Mouse (Mus musculus): ENCODE measurements around the gene Foxp1. TPM values are rescaled to one million over a fixed set of nuclear protein-coding genes. Genes with fewer than 3 reads are reported as not detected.

Gene Foxp1
- total RNA-seq, 2 experiments from 2014 or later: 142 TPM

DNA sequence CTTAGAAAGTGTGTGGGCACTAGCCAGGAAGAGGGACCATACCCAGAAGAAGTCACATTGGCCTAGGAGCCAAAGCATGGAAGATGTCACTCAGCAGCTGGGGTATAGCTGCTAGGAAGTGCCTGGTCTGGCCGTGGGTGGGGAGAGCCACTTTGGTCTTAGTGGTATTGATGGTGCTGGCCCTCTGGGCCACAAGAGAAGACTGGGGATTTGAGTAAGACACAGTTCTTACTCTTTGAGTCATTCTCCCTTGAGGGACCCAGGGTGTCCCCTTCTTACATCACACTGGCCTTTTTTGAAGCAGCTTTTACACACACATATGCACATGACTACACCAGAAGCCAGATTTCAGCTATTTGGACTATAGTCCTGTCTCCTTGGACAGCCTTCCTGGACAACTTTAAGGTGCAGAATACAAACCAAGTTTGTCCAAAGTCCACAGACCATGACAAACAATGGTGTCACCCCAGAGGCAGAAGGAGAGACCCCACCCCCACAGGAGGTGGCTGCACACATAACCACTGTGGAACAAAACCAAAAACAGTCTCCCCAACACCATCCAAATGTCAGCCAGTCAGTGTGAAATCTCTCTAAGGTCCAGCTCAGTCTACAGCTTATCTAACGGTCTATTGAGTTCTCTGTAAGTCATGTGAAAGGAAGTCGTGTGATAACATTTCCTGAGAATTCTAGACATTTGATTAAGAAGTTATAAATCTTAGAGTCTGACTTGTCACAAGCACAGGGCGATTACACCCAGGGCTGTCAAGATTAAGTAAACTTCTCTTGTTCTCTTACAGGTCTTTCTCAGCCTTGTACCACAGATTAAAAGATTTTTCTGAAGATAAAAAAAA, 333.9 kb downstream of the Foxp1 start:
- no peak for DNase-seq (ENCODE audit: low spot score in 2 of 2)
- intact Hi-C loops (cut with DNase I): no loop called here

DNA sequence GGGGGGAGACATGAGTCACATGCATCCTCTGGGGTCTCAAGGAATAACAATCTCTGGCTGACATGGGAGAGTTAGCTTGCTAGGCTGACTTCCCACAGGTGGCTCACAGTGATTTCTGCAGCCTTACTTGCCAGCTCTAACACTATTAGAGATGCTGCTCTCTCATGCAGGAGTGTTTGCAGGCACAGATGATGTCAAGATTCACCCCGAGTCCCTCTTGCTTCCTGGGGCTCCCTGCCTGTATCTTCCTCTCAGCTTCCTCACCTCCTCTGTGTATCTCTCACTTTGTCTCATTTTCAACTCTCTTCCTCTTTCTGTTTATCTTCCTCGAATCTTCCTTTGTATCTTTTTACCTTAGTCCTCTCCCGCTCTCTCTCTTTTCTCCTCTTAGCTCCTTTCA, 334.6 kb downstream of the Foxp1 start:
- intact Hi-C loops (cut with DNase I): no loop called here
- DNase-seq (ENCODE audit: low spot score in 2 of 2): no peak

DNA sequence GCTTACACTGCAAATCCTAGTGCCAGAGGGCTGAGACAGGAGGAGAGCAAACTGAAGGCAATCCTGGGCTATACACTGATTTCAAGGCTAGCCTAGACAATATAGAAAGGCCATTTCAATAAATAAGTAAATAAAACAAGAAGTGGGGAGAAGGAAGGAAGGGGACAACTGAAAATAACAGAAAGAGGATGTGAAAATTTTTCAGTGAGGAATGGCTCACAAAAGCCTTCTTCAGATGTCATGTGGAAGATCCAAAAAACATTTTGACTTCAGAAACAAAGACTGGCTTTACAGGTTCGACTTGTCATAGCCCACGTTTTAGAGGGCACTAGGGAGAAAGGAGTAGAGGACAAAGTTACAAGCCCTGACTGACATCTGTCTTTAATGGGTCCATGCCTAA, 335.1 kb downstream of the Foxp1 start:
- intact Hi-C loops (cut with DNase I): no loop called here
- no peak for DNase-seq (ENCODE audit: low spot score in 2 of 2)

DNA sequence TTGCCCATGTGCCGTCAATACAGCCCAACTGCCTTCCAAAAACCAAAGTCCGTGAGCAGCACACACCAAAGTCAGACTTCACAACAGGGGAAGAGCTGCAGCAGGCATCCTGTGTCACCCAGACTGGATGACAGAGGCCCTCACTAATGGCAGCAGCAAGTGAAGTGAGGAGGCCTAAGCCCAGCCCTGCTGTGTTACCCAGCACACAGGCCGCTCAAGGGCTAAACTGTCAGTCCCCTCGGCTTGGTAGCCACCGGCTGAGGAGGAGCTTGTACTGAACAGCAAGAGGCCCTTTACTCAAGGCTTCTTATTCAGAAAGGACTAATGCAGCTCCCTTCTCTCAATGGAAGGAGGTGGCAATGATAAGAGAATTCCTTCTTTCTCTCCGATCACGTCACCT, 336.0 kb downstream of the Foxp1 start:
- DNase-seq (ENCODE audit: low spot score in 2 of 2): no peak
- intact Hi-C loops (cut with DNase I): no loop called here

DNA sequence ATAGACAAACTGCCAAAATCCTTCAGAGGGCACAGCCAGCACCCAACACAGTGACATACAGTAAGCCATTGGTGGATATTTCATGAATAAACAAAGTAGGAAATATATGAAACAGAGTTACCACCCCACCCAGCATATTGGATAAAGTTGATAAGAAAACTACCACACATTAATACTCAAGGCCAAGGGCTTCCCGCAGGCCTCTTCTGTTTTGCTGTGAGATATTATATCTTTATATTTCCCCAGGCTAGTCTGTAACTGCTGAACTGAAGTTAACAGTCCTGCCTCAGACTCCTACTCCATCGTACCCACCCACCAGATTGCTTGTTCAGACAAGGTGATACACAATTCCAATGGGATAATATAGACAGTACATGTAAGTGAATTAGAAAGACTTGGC, 336.7 kb downstream of the Foxp1 start:
- no peak for DNase-seq (ENCODE audit: low spot score in 2 of 2)
- intact Hi-C loops (cut with DNase I): no loop called here

DNA sequence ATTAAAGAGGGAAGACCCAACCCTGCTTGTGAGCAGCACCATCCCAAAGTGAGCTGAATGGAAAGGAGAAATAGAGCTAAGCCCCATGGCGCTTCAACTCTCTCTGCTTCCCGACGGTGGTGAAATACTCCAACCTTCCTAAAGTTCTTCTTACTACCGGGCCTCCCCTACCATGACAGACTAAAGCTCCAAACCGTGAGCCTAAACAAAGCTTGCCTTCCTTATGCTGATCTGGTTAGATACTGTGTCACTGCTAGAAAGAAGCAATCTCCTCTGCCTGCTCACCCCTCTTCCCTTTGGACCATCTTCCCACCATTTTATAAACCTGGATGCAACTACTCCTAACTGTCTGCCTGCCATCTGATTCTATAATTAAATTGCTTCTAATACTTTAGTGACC, 338.5 kb downstream of the Foxp1 start:
- intact Hi-C loops (cut with DNase I): no loop called here
- DNase-seq (ENCODE audit: low spot score in 2 of 2): no peak

DNA sequence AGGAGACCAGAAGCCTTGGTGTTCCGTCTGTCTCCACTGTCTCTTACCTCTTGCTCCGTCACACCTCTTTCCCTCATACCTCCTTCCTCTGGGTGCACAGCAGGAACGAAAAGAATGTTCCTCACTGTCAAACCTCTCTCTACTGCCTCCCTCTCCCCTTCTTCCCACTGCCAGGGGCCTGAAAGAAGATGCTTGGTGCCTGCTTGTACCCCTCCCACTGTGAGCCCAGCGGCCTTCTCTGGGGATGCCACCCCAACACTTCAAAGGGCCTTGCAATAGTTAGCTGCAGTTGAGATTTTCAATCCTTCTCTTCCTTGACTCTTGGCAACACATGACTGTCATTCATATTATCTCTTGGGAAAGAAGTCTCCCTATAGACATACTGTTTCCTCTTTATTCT, 339.7 kb downstream of the Foxp1 start:
- no peak for DNase-seq (ENCODE audit: low spot score in 2 of 2)
- intact Hi-C loops (cut with DNase I): no loop called here

DNA sequence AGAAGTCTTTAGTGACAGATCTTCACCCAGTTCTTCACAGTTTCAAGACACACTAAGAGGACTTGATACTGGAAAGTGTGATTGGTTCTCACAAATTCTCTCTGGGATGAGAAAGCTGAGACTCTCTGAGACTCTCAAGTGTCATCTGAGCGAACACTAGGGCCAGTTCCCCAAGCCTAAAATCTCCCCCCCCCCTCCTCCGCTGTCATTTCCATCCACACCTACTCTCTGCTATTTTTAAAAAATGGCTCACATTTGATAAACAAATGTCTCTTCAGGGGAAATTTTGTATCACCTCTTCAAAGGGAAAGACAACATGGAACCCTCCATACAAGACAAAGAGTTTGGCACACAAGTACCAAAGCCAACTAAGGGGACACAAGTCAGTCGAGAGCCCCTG, 346.3 kb downstream of the Foxp1 start:
- no peak for DNase-seq (ENCODE audit: low spot score in 2 of 2)
- intact Hi-C loops (cut with DNase I): no loop called here

DNA sequence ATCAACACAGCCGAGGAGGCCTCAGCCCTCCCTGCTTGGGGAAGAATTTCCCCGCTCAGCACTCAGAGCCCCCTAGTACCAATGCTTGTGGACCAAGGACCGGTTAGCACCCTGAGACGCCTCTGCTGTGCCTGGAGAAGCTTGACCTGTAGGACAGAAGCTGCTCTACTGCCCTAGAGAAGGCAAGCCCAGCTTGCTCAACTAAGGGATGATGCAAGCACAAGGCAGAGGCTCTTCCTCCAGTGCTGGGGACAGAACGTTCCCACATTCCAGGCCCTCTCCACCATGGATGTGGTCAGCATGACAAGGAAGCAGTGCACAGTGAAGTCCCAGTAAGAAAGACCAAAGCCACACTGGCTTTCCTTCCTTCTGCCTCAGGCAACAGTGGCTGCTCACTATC, 347.1 kb downstream of the Foxp1 start:
- no peak for DNase-seq (ENCODE audit: low spot score in 2 of 2)
- intact Hi-C loops (cut with DNase I): no loop called here

DNA sequence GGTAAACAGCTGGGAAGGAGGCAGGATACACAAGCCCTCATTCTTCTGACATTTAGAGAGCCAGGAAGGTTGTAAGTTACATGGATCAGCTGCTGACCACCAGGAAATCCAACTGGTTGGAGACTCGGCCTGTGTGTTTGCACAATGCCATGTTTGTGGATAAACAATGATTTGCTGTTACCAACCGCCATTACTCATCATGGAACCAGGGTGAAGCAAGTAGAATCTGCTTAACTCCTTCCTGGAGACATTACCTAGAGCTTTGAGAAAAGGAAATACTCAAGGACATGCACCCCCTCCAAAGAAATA, 348.7 kb downstream of the Foxp1 start:
- intact Hi-C loops (cut with DNase I): no loop called here
- no peak for DNase-seq (ENCODE audit: low spot score in 2 of 2)

DNA sequence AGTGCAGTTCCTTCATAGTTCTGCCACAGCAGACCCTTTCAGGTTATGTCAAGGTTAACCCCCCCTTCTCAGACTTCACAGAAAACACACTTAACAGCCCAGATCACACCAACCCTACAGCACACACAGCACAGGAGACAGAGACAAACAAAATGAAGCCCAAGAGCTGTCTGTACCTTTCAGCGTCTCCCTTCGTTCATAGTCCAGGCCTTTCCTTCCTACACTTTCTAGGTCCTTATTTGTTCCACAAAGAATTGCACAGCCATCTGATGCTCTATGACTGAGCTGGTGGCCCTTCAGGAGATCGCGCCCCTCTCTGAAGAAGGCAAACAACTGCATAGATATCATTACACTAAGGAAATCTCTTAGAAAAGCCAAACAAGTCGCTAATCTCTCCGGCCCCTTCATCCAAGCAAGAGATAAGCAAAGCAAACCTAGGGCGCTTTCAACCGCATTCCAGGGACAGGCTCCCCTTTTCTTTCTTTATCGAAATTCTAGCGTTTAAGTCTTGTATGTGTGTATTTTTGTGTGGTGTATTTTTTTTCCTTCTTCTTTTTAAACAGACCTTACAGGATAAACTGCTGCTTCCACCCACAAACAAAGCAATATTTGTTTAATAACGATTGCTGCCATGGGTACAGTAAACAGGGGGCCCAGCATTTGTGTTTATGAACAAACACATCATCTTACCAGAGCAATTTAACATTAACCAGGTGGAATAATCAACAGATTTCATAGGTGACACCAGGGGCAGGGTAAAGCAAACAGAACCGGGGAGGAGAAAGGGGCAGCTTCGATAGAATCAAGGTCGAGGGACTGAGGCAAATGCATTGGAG, 349.2 kb downstream of the Foxp1 start:
- intact Hi-C loops (cut with DNase I): no loop called here
- DNase-seq (ENCODE audit: low spot score in 2 of 2): no peak

DNA sequence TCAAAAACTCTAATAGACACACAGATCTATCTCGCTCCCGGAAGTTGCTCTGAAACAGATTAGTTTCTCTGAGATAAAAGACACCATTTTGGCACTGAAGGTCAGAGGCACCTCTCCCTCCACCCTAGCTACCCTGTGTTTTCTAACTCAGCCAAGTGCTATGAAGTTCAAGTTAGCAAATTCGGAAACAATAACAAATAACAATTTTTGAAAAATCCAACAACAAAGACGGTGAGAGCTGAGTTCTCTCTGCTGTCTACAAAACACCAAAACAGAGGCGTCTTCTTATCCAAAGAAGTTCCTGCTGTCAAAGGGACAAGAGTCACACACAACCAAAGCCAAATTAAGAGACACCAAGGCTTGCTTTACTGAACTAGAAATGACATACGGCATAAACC, 349.9 kb downstream of the Foxp1 start:
- no peak for DNase-seq (ENCODE audit: low spot score in 2 of 2)
- intact Hi-C loops (cut with DNase I): no loop called here

DNA sequence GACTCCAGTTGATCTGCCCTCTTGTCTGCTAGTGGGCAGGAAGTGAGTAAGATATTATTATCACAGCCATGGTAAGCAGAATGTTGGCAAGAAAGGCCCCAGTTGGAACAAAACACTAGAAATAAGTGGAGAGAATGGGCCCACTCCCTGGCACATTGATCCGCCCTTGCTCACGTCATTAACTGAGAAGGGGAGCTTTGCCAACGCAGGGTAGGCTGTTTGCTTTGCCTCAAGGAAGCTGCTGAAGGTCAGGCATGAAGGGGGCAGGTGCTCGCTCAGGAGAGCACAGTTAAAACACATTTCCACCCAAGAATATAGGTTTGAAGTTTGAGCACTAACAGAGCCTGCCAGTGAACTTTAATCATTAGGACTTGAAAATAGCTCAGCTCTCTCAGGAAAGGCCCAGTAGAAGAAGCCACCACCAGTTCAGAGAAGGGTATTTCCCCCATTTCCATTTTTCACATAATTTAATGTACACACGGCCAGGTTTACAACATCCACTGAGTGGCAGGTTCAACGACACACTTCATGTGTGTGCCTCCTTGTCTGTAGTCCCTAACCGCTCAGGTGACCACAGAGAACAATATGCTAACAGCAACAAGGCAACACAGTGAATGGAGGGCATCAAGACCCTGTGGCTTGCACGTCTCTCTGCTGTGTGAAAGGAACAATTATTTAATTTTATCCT, 350.5 kb downstream of the Foxp1 start:
- intact Hi-C loops (cut with DNase I): no loop called here
- no peak for DNase-seq (ENCODE audit: low spot score in 2 of 2)

DNA sequence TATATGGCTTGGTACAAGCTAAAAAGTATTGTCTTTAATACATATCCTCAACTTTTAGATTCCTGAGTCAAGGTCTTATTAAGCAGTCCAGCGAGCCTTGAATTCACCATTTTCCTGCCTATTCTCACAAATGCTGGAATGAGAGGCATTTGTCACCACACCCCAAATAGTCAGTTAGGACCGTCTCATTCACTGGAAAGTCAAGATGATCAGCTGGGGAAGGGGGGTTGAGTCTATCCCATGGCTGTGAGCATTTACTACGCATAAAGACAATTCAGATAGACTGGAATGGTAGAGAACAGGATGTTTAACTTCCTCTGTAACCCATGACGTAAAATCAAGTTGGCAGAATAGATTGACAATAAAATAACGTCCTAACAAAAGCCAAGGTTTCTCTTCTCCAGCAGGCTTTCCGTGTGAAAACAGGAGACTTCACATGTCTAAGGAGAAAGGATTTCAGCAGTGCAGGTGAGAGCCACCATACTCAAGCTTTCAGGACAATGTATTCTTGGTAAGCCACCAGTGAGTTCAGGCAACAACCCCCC, 351.2 kb downstream of the Foxp1 start:
- intact Hi-C loops (cut with DNase I): no loop called here
- DNase-seq (ENCODE audit: low spot score in 2 of 2): no peak

DNA sequence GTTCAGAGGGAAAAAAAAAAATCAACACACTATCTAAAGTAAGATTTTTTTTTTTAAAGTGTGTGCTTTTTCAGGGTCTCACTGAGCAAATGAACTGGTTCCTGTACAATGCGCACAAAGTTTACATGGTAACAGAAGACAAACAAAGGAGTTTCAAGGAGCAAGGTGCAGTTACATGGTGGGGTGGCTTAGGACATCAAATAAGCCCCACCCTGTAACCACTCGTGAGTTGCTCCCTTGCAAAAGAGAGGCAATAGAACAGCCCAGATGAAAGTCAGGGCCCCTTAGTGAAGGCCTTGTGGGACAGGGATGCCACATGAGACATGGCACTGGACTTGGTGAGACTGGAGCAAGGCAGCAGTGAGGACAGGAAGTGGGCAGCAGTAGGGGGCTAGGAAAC, 353.8 kb downstream of the Foxp1 start:
- no peak for DNase-seq (ENCODE audit: low spot score in 2 of 2)
- intact Hi-C loops (cut with DNase I): no loop called here

DNA sequence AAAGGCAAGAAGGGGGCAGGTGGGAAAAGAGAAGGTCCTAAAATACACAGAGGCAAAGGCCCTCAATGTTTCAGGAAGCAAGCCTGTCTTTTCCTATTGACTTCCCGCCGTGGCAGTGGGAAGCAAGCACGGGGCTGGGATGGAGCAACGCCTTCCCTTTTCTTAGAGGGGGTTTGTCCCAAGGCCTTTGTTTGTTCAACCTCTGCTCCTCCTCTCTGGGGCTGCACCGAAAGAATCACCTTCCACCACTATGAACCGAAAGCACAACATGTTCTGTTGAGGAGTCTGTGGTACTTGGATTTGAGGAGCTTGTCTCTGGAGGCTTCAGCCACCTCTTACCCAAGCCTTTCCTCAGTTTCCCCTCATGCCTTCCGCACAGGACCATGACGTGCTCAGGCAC, 355.5 kb downstream of the Foxp1 start:
- DNase-seq (ENCODE audit: low spot score in 2 of 2): no peak
- intact Hi-C loops (cut with DNase I): no loop called here

DNA sequence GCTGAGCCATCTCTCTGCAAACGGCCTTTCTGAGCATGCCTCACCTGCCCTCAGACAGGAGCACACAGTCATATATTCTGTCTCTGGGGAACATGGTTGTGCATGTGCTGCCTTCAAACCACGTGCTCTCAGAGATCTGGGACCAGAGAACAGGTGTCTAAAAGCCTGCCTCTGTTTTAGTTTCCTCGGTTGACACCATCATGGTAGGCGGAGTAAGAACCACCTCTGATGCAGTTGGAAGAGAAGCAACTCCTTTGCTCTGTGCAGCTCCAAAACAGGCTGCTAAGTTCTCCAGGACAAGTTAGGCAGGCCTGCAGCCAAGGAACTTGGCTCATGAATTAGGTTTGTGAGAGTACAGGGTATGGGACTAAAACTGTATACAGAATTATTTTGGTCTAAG, 356.4 kb downstream of the Foxp1 start:
- intact Hi-C loops (cut with DNase I): no loop called here
- DNase-seq (ENCODE audit: low spot score in 2 of 2): peak; percentile 41 to 71

DNA sequence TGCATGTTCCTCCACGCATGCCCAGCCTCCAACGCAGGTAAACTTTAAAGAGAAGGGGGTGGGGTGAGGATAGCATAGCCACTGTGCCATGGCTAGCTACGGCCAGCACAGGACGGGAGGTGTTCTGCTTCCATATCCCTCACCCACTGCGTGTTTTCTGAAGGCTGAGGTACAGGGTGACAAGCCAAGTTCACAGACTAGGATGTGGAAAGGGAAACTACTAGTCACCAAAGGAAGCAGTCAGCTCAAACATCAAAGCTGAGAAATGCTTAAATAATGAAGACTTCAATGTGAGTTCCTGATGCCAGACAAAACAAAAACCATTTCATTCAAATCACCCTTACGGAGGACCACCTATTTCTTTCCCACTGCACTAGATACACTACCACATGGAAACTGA, 357.8 kb downstream of the Foxp1 start:
- no peak for DNase-seq (ENCODE audit: low spot score in 2 of 2)
- intact Hi-C loops (cut with DNase I): no loop called here

DNA sequence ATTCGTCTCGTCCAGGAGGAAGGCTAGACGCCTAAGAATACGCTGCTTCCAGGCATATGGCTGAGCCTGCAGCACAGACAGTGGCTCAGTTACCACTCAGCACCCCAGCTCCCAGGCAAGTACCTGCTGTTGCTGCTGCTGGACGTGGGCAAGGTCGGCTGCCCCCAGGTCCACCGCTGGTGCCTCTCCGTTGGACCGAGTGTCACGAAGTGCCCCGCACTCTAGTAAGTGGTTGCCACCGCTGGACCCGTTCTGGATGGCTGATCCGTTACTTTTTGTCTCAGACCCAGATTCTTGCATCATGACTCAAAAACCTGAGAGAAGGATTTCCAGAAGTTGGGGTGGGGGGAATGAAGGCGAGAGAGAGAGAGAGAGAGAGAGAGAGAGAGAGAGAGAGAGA, 359.8 kb downstream of the Foxp1 start:
- intact Hi-C loops (cut with DNase I): no loop called here
- DNase-seq (ENCODE audit: low spot score in 2 of 2): no peak

DNA sequence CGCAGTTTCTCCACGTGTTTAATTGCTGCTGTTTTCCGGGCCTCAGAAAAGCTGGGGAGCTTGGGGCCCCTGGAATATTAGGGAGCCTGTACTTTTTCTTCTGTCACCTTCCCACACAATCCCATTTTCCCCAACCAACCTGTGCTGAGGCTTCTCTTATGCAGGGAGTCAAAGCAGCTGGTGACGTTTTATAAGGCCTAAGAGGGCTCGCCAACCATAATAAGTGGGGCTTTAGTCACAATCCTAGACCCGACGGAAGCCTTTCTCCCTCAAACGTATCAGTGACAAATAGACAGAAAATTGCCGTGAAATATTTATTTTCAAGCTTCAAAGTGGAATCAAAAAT, 362.2 kb downstream of the Foxp1 start:
- intact Hi-C loops (cut with DNase I): no loop called here
- no peak for DNase-seq (ENCODE audit: low spot score in 2 of 2)
